Comparison of ENCODE assay signal across 8 mouse cellular contexts in the genomic region with DNA sequence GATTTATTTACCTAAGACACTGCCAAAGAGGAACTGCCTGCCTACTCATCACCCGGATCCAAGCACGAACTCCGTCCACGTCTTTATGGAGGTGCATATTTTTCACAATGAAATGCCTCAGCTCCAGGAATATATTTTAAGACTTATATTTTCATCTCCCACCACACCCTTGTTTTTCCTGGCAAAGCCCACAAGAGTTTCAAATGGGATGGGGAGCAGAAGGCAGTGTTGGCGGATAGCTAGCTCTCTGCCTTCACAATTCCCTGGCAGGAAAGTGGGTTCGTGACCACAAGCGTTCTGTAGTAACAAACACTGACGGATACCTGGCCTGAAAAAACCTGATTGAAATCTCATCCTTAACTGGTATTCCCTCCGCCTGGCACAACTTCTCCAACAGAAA. TPM values are rescaled to one million over a fixed set of nuclear protein-coding genes. Genes with fewer than 3 reads are reported as not detected.
DNase-seq lines count a peak whose midpoint lies in the region; ATAC-seq and TF ChIP-seq lines count a peak whose summit lies in the region.

No protein-coding gene starts in this region.

- H3K9ac ChIP-seq in lung, embryonic 14.5 days: peak overlapping the region; percentile 89
- H3K9ac ChIP-seq in embryonic facial prominence, embryonic 14.5 days (ENCODE audit: low read depth, low read length): peak overlapping the region; percentile 95
- H3K9ac ChIP-seq in hindbrain, embryonic 15.5 days: peak overlapping the region; percentile 86
- peak overlapping the region; percentile 86 for H3K9ac ChIP-seq in midbrain, embryonic 11.5 days (ENCODE audit: low read length)

- H3K4me3 ChIP-seq in lung, embryonic 14.5 days (ENCODE audit: low read depth, low read length): peak overlapping the region; percentile 85
- H3K4me3 ChIP-seq in embryonic facial prominence, embryonic 14.5 days (ENCODE audit: low read depth, low read length): peak overlapping the region; percentile 89
- H3K4me3 ChIP-seq in hindbrain, embryonic 15.5 days: peak overlapping the region; percentile 84
- peak overlapping the region; percentile 81 for H3K4me3 ChIP-seq in midbrain, embryonic 11.5 days (ENCODE audit: low read depth, low read length)

- 11% methylated on average over 9 of the region's 9 CpGs for WGBS in lung, embryonic 14.5 days
- 18% methylated on average over 9 of the region's 9 CpGs for WGBS in embryonic facial prominence, embryonic 14.5 days
- 42% methylated on average over 9 of the region's 9 CpGs for WGBS in hindbrain, embryonic 15.5 days
- 68% methylated on average over 9 of the region's 9 CpGs for WGBS in midbrain, embryonic 11.5 days

- DNase-seq in lung, embryonic 14.5 days: peak; percentile 21
- no peak for DNase-seq in lung, postnatal 4 days
- peak; percentile 55 for DNase-seq in embryonic facial prominence, embryonic 14.5 days (ENCODE audit: low spot score)
- no peak for DNase-seq in midbrain, embryonic 11.5 days (ENCODE audit: low spot score, missing footprints)
- DNase-seq in cerebellum, adult 11-12 months: no peak
- no peak for DNase-seq in B cell, adult 2 months
- DNase-seq in testis, postnatal 10 days (ENCODE audit: low spot score): no peak

- TF ChIP-seq CTCF in lung, embryonic 14.5 days (IDR thresholded peaks at IDR 0.05; ENCODE audit: low read depth): no peak

- H3K27ac ChIP-seq in lung, embryonic 14.5 days (ENCODE audit: low read depth): peak overlapping the region; percentile 89; the same call in 1 of the 2 replicates
- peak overlapping the region; percentile 94 for H3K27ac ChIP-seq in embryonic facial prominence, embryonic 14.5 days (replicated peaks; ENCODE audit: low read depth, low read length)
- no peak overlapping the region for H3K27ac ChIP-seq in hindbrain, embryonic 15.5 days (replicated peaks)
- H3K27ac ChIP-seq in midbrain, embryonic 11.5 days (ENCODE audit: low read depth, low read length): no peak overlapping the region

- H3K27me3 ChIP-seq in lung, embryonic 14.5 days (ENCODE audit: insufficient read depth, low read length): no peaks in the 10 kb centered on the region
- H3K27me3 ChIP-seq in embryonic facial prominence, embryonic 14.5 days (replicated peaks; ENCODE audit: control insufficient read depth, insufficient read depth, low read length): no peaks in the 10 kb centered on the region
- H3K27me3 ChIP-seq in hindbrain, embryonic 15.5 days: no peaks in the 10 kb centered on the region
- H3K27me3 ChIP-seq in midbrain, embryonic 11.5 days (ENCODE audit: control insufficient read depth, insufficient read depth, low read length): no peaks in the 10 kb centered on the region

- H3K9me3 ChIP-seq in lung, embryonic 14.5 days (ENCODE audit: low read depth, low read length): no peaks in the 10 kb centered on the region
- H3K9me3 ChIP-seq in embryonic facial prominence, embryonic 14.5 days (ENCODE audit: control insufficient read depth, low read length): no peaks in the 10 kb centered on the region
- H3K9me3 ChIP-seq in hindbrain, embryonic 15.5 days: no peaks in the 10 kb centered on the region
- H3K9me3 ChIP-seq in midbrain, embryonic 11.5 days (ENCODE audit: control insufficient read depth, low read length): no peaks in the 10 kb centered on the region

- H3K4me2 ChIP-seq in lung, embryonic 14.5 days: peak overlapping the region; percentile 89
- peak overlapping the region; percentile 69 for H3K4me2 ChIP-seq in embryonic facial prominence, embryonic 14.5 days (ENCODE audit: low read depth, low read length)
- H3K4me2 ChIP-seq in hindbrain, embryonic 15.5 days: peak overlapping the region; percentile 78
- H3K4me2 ChIP-seq in midbrain, embryonic 11.5 days: peak overlapping the region; percentile 78

- no peak for ATAC-seq in lung, embryonic 14.5 days (ENCODE audit: insufficient read depth)
- ATAC-seq in embryonic facial prominence, embryonic 14.5 days (ENCODE audit: low read depth): no peak
- ATAC-seq in hindbrain, embryonic 15.5 days (ENCODE audit: low FRiP score, low read depth): no peak
- no peak for ATAC-seq in midbrain, embryonic 11.5 days (ENCODE audit: low FRiP score)

- H3K4me1 ChIP-seq in lung, embryonic 14.5 days (ENCODE audit: insufficient read depth): peaks cover 27% of the 10 kb centered on the region
- peaks cover 41% of the 10 kb centered on the region for H3K4me1 ChIP-seq in embryonic facial prominence, embryonic 14.5 days (ENCODE audit: control insufficient read depth, insufficient read depth, low read length)
- H3K4me1 ChIP-seq in hindbrain, embryonic 15.5 days (replicated peaks): peaks cover 52% of the 10 kb centered on the region
- H3K4me1 ChIP-seq in midbrain, embryonic 11.5 days (ENCODE audit: control insufficient read depth, insufficient read depth, low read length): peaks cover 14% of the 10 kb centered on the region

- 0 out of 2 replicates have a peak, but pooled peaks cover under 1% of the 10 kb centered on the region for H3K36me3 ChIP-seq in lung, embryonic 14.5 days (ENCODE audit: insufficient read depth)
- H3K36me3 ChIP-seq in embryonic facial prominence, embryonic 14.5 days (ENCODE audit: control insufficient read depth, insufficient read depth, low read length): no peaks in the 10 kb centered on the region
- no peaks in the 10 kb centered on the region for H3K36me3 ChIP-seq in hindbrain, embryonic 15.5 days
- H3K36me3 ChIP-seq in midbrain, embryonic 11.5 days (ENCODE audit: control insufficient read depth, insufficient read depth, low read length): no peaks in the 10 kb centered on the region

RNA-seq across cellular contexts. Expression of a gene that starts 1.4 kb away (rescaled TPM):
- polyA plus RNA-seq in lung, embryonic 14.5 days (2014; fragmentation: Nextera tagmentation; extraction: Ambion mirVana): 45.6 and 46.0 TPM in 2 replicates
- 45.5 and 46.4 TPM in 2 replicates for polyA plus RNA-seq in embryonic facial prominence, embryonic 14.5 days (2014; fragmentation: Nextera tagmentation; extraction: Ambion mirVana)
- polyA plus RNA-seq in hindbrain, embryonic 15.5 days (2015; fragmentation: Nextera tagmentation; extraction: Ambion mirVana): 21.0 and 23.8 TPM in 2 replicates
- 17.4 and 21.2 TPM in 2 replicates for polyA plus RNA-seq in midbrain, embryonic 11.5 days (2014; fragmentation: Nextera tagmentation; extraction: Ambion mirVana)

Comparison
In these comparisons a context has a peak if more than half of its experiments do, and no peak if none do; other contexts are left out.
1. DNase-seq: peak in lung, embryonic 14.5 days (single experiment) and embryonic facial prominence, embryonic 14.5 days (single experiment); none in lung, postnatal 4 days (0 of 2), midbrain, embryonic 11.5 days (single experiment), cerebellum, adult 11-12 months (single experiment), B cell, adult 2 months (0 of 2) and testis, postnatal 10 days (single experiment).
2. H3K27ac ChIP-seq: peak in lung, embryonic 14.5 days (single experiment) and embryonic facial prominence, embryonic 14.5 days (single experiment); none in hindbrain, embryonic 15.5 days (single experiment) and midbrain, embryonic 11.5 days (single experiment).
3. Peak in every context shown above with its lines, with median percentiles within 50 percentile points of each other: H3K4me2 ChIP-seq, H3K4me3 ChIP-seq and H3K9ac ChIP-seq.